Mouse (Mus musculus): Measurements from ENCODE around the gene Zmynd8.

DNA sequence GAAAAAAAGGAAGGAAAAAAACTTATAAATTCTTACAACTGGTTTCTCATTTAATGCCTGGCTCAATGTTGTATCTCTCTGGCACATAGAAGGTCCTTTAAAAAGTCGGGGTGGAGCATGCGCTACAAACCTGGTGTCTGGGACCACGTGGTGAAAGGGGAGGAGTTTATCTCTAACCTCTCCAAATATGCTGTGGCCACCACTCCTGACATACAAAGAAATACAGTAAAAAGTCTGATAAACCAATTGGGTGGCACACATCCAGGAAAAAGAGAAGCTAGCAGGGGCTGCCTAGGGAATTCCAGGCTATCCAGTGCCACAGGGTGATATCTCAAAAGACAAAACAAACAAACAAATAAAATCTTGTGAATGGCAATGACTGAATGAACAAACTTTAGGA lies 1.1 kb upstream of the Zmynd8 start:
- TF ChIP-seq POLR2A (IDR thresholded peaks at IDR 0.05; ENCODE audit: control insufficient read depth, extremely low read depth, insufficient read depth, low read length, poor library complexity) (no peak), CTCF (IDR thresholded peaks at IDR 0.05; ENCODE audit: borderline replicate concordance, control insufficient read depth, extremely low read depth, insufficient read depth, low read length, poor library complexity) (no peak)

Measured in thymus, adult 2 months (tissue).